Mouse (Mus musculus) heart, postnatal 0 days (tissue): ENCODE measurements around the gene Klhl33. TPM values are rescaled to one million over a fixed set of nuclear protein-coding genes. Genes with fewer than 3 reads are reported as not detected.

Experiments
- ATAC-seq: fragments of 200-750 bp; cut with Nextera tagmentation; 2 replicates; pipeline ENCODE4 v1.8.0; 2017; ENCODE audit warnings: low read depth, moderate number of reproducible peaks, moderate library complexity; ENCODE audit not compliant: insufficient read depth
- DNase-seq: peaks from one replicate; pipeline ENCODE4 v3.0.0-alpha.2; 2016; ENCODE audit warnings: low spot score
- H3K27ac ChIP-seq: fragments of 300-500 bp; sonication (generic); 2 replicates; pipeline ENCODE4 v1.5.1; 2014; ENCODE audit warnings: low read depth, mild to moderate bottlenecking
- H3K27me3 ChIP-seq: fragments of 300-500 bp; sonication (generic); 2 replicates; pipeline ENCODE4 v1.6.1; 2014; ENCODE audit warnings: low read length, mixed read lengths; ENCODE audit not compliant: control insufficient read depth, insufficient read depth
- H3K36me3 ChIP-seq: fragments of 300-500 bp; sonication (generic); replicated peaks from 2 replicates; pipeline ENCODE4 v1.6.1; 2014; ENCODE audit warnings: low read length, mixed read lengths; ENCODE audit not compliant: control insufficient read depth, insufficient read depth
- H3K4me1 ChIP-seq: fragments of 300-500 bp; sonication (generic); 2 replicates; pipeline ENCODE4 v1.6.1; 2014; ENCODE audit warnings: antibody characterized with exemption; ENCODE audit not compliant: control insufficient read depth, insufficient read depth
- H3K4me2 ChIP-seq: fragments of 300-500 bp; sonication (generic); 2 replicates; pipeline ENCODE4 v1.6.1; 2014; ENCODE audit warnings: low read depth, mild to moderate bottlenecking, low read length, moderate library complexity
- H3K4me3 ChIP-seq: fragments of 300-500 bp; sonication (generic); 2 replicates; pipeline ENCODE4 v1.5.1; 2014; ENCODE audit warnings: low read depth, low read length
- H3K9ac ChIP-seq: fragments of 300-500 bp; sonication (generic); replicated peaks from 2 replicates; pipeline ENCODE4 v1.6.1; 2014; ENCODE audit warnings: low read depth, low read length, mixed read lengths
- H3K9me3 ChIP-seq: fragments of 300-500 bp; sonication (generic); replicated peaks from 2 replicates; pipeline ENCODE4 v1.6.1; 2016; ENCODE audit warnings: low read length; ENCODE audit not compliant: control insufficient read depth
- CTCF ChIP-seq: IDR thresholded peaks from 2 replicates; pipeline ENCODE4 v1.5.1; 2016; ENCODE audit warnings: antibody characterized with exemption, control low read depth, low read depth
- EP300 ChIP-seq: IDR thresholded peaks from 2 replicates; pipeline ENCODE4 v1.6.1; 2016; ENCODE audit warnings: antibody characterized with exemption, low read depth
- WGBS: fragments of 180-500 bp; shearing (Covaris S2); extraction: QIAGEN DNeasy Blood & Tissue Kit; methylation state at CpG from one replicate; pipeline ENCODE4 v1.1.7; 2014; 5-methylcytosine and 5-hydroxymethylcytosine counted together
- polyA plus RNA-seq: library from polyadenylated mRNA; unstranded; fragments of >200 nt; fragmentation: Nextera tagmentation; extraction: Ambion mirVana; gene quantifications from 2 replicates; pipeline ENCODE4 v1.2.1, GENCODE M21; 2015
- total RNA-seq: library from RNA; depleted of rRNA; stranded (reverse); fragments of >200 nt; gene quantifications from 2 replicates; pipeline ENCODE4 v1.2.3, GENCODE M21; 2014; ENCODE audit warnings: low replicate concordance

The Klhl33 gene
- total and polyA plus RNA-seq, 2 experiments from 2014 or later, result 1.4 TPM; not detected in 1

DNA sequence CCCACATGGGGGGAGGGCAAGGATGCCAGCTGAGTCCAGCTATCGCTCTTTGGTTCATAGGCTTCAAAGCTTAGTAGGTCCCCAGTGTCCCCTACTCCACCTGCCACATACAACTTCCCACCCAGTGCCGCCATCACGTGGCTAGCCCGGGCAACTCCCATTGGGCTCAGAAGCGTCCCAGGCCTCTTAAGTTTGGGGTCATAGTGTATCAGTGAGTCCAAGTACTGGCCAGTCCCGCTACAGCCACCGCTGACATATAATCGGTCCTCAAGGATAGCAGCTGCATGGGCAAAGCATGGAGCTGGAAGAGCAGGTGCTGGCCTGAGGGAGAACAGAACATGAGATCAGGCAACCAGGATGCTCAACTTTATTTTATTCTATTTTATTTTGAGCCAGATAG lies 5.7 kb downstream of the Klhl33 start:
- Histone ChIP-seq H3K36me3 (no peaks in the 10 kb centered on the region), H3K9ac (no peak overlapping the region), H3K4me1 (no peaks in the 10 kb centered on the region), H3K4me3 (no peak overlapping the region), H3K27ac (no peak overlapping the region), H3K4me2 (no peak overlapping the region), H3K27me3 (no peaks in the 10 kb centered on the region), H3K9me3 (no peaks in the 10 kb centered on the region)
- ATAC-seq (no peak), DNase-seq (no peak)
- WGBS, result 86% methylated on average over 8 of the region's 8 CpGs
- TF ChIP-seq EP300 (no peak), CTCF (no peak)

- Histone ChIP-seq H3K27me3 (no peaks in the 10 kb centered on the region), H3K9me3 (no peaks in the 10 kb centered on the region), H3K9ac (no peak overlapping the region), H3K4me1 (no peaks in the 10 kb centered on the region), H3K36me3 (no peaks in the 10 kb centered on the region; the same call in 1 of the 2 replicates), H3K4me3 (no peak overlapping the region), H3K4me2 (no peak overlapping the region), H3K27ac (no peak overlapping the region)
- TF ChIP-seq CTCF (no peak), EP300 (no peak)
- DNase-seq (no peak), ATAC-seq (no peak)
- WGBS, result 84% methylated on average over 6 of the region's 6 CpGs
Measured at GRCm38 (mm10) chr14:50876236-50876950, 20.9 kb downstream of the Klhl33 start.

DNA sequence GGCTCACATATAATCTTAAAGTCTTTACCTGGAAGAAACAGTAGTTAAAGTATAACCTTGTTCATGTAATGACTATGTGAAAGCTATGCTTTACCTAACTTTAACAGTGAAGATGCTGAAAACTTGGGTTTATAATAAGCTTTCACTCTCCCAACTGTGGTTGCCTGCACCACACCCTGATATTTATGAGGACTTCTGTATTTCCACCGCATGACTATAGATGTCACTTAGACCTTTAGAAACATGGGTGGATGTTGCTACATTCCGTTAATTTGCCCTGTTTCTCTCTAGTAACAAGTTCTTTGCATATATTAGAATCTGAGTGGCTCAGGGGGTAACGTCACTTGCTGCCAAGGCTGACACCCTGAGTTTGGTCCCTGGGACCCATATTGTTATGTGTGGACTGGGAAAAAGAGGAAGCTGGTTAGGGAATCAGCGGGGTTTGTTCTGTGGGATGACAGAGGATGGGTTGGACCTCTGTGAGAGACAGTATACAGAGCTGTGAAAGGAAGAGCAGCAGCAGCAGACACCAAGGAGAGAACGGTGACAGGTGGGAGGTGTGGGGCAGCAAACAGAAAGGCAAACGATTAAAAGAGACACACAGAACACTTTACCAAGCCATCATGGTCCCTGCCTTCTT lies 21.6 kb downstream of the Klhl33 start:
- no peak for TF ChIP-seq CTCF
- TF ChIP-seq EP300, result no peak

DNA sequence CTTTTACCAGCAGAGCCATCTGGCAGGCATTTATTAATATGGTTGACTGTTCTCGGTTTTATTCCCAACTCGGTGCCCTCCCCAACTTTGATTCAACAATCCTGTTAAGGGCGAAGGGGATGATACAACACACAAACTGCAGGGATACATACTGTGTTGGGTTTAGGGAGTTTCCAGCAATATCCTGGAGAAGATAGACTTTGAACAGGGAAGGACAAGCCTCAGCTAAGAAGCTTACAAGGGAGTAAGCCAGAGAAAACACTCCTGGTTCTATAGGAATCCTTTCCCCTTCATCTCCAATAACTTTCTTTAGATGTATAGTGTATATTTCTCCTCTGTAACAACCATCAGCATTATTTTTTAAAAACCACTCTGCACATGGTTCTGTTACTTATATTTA lies 22.1 kb downstream of the Klhl33 start:
- DNase-seq (no peak), ATAC-seq (no peak)
- Histone ChIP-seq H3K36me3 (no peaks in the 10 kb centered on the region; the same call in 1 of the 2 replicates), H3K4me3 (no peak overlapping the region), H3K27me3 (no peaks in the 10 kb centered on the region), H3K9me3 (no peaks in the 10 kb centered on the region), H3K4me1 (no peaks in the 10 kb centered on the region), H3K9ac (no peak overlapping the region), H3K4me2 (no peak overlapping the region), H3K27ac (no peak overlapping the region)
- WGBS, result 76% methylated on average over 3 of the region's 3 CpGs
- TF ChIP-seq CTCF (no peak), EP300 (no peak)

More for the DNA sequence above, 21.6 kb downstream of the Klhl33 start:
- Histone ChIP-seq H3K9me3 (no peaks in the 10 kb centered on the region), H3K36me3 (no peaks in the 10 kb centered on the region; the same call in 1 of the 2 replicates), H3K27me3 (no peaks in the 10 kb centered on the region), H3K4me3 (no peak overlapping the region), H3K27ac (no peak overlapping the region), H3K9ac (no peak overlapping the region), H3K4me1 (no peaks in the 10 kb centered on the region), H3K4me2 (no peak overlapping the region)
- WGBS, result 72% methylated on average over 6 of the region's 6 CpGs
- ATAC-seq, result no peak
- DNase-seq, result no peak

DNA sequence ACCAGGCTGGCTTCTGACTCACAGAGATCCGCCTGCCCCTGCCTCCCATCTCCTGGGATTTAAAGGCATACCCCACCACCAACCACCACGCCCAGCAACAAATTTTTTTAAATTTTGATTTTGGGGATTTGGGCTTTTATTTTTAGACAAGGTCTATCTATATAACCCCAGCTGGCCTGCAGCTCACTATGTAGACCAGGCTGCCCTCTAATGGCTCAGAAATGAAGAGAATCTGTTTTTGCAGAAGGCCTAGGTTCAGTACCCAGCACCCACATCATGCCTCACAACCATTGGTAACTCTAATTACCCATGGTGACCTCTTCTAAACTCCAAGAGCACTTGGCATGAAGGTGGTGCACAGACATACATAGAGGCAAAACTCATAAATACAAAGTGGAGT lies 26.0 kb downstream of the Klhl33 start:
- TF ChIP-seq CTCF (no peak), EP300 (no peak)
- no peaks in the 10 kb centered on the region for H3K4me1 ChIP-seq
- ATAC-seq, result no peak
- H3K9me3 ChIP-seq, result no peaks in the 10 kb centered on the region
- H3K27ac ChIP-seq, result peak overlapping the region; percentile 79; the same call in 1 of the 2 replicates
- no peak overlapping the region for H3K4me3 ChIP-seq
- H3K9ac ChIP-seq, result no peak overlapping the region
- no peak overlapping the region for H3K4me2 ChIP-seq
- WGBS, result 88% methylated on average over 2 of the region's 2 CpGs
- H3K36me3 ChIP-seq, result peaks cover 17% of the 10 kb centered on the region
- DNase-seq, result no peak
- no peaks in the 10 kb centered on the region for H3K27me3 ChIP-seq

DNA sequence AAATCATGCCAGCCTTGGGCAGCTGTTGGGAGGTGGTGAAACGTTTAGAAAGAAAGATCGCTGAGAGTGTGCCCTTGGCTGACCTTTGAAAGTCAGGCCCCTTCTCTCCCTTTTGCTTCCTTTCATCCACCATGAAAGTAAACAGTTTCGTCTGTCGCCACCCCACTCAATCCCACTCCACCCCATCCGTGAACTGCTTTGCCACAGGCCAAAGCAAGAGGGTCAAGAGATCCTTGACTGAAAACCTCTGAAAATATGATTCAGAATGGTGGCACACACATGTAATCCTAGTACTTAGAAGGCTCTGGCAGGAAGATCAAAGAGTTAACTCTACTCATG lies 26.5 kb downstream of the Klhl33 start:
- H3K27me3 ChIP-seq, result no peaks in the 10 kb centered on the region
- H3K9me3 ChIP-seq, result no peaks in the 10 kb centered on the region
- no peaks in the 10 kb centered on the region for H3K4me1 ChIP-seq
- peak overlapping the region; percentile 79 for H3K27ac ChIP-seq
- DNase-seq (no peak), ATAC-seq (peak; percentile 4; the same call in 1 of the 2 replicates)
- H3K4me3 ChIP-seq, result peak overlapping the region; percentile 62
- peak overlapping the region; percentile 60 for H3K9ac ChIP-seq
- TF ChIP-seq EP300 (no peak), CTCF (no peak)
- 39% methylated on average over 5 of the region's 5 CpGs for WGBS
- peak overlapping the region; percentile 60 for H3K4me2 ChIP-seq
- peaks cover 18% of the 10 kb centered on the region for H3K36me3 ChIP-seq
